ENCODE assay signal across 8 mouse cellular contexts in the genomic region with DNA sequence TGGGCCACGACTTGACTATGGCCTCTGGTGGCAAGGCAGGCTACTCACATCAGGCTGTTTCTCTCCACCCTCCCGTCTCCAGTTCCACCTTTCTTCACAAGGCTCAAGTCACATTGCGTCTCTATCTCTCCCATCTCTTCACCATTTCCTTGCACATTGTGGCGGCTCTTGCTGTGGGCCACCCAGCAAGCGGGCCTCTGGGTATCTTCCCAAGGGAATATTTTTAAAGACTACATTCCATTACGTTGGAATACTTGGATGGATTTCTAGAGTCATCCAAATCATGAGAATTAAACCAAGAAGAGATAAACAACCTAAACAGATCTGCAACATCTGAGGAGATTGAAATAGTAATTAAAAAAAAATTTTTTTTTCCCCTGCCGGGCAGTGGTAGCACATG. TPM values are rescaled to one million over a fixed set of nuclear protein-coding genes. Genes with fewer than 3 reads are reported as not detected.
DNase-seq lines count a peak whose midpoint lies in the region; ATAC-seq and TF ChIP-seq lines count a peak whose summit lies in the region.

TSS of gene Psat1 (minus strand) at position 101 of the 400 bp plus-strand sequence.

- no peak for TF ChIP-seq CTCF in midbrain, postnatal 0 days (IDR thresholded peaks at IDR 0.05)

- no peaks in the 10 kb centered on the region for H3K27me3 ChIP-seq in heart, embryonic 13.5 days (replicated peaks)
- H3K27me3 ChIP-seq in forebrain, embryonic 10.5 days (ENCODE audit: poor library complexity, severe bottlenecking): no peaks in the 10 kb centered on the region
- no peaks in the 10 kb centered on the region for H3K27me3 ChIP-seq in midbrain, postnatal 0 days (ENCODE audit: insufficient read depth, low read length)

- H3K27ac ChIP-seq in heart, embryonic 13.5 days (replicated peaks): no peak within 1 kb of the TSS
- no peak within 1 kb of the TSS for H3K27ac ChIP-seq in ES-E14 (ENCODE audit: insufficient read depth, low read depth, low read length, poor library complexity, severe bottlenecking)
- no peak within 1 kb of the TSS for H3K27ac ChIP-seq in forebrain, embryonic 10.5 days
- H3K27ac ChIP-seq in midbrain, postnatal 0 days (ENCODE audit: low read depth, low read length): no peak within 1 kb of the TSS

- DNase-seq in heart, adult 8-10 months (ENCODE audit: low spot score): no peak
- DNase-seq in ES-E14 (ENCODE audit: low read depth, low spot score): no peak
- no peak for DNase-seq in forebrain, embryonic 10.5 days (ENCODE audit: extremely low spot score, low spot score)
- DNase-seq in layer of hippocampus, postnatal 36 days: no peak
- no peak for DNase-seq in midbrain, postnatal 0 days (ENCODE audit: low spot score)
- DNase-seq in ovary, adult 18-20 months (ENCODE audit: low spot score): no peak
- DNase-seq in right cerebral cortex, postnatal 10 days (ENCODE audit: low spot score in 2 of 2): no peak

- H3K36me3 ChIP-seq in heart, embryonic 13.5 days: no peaks in the 10 kb centered on the region
- H3K36me3 ChIP-seq in ES-E14 (ENCODE audit: control insufficient read depth, insufficient read depth, low read length, poor library complexity, severe bottlenecking): no peaks in the 10 kb centered on the region
- H3K36me3 ChIP-seq in forebrain, embryonic 10.5 days (replicated peaks): no peaks in the 10 kb centered on the region
- H3K36me3 ChIP-seq in midbrain, postnatal 0 days (ENCODE audit: insufficient read depth, low read length): no peaks in the 10 kb centered on the region

- no peaks in the 10 kb centered on the region for H3K9me3 ChIP-seq in heart, embryonic 13.5 days
- no peaks in the 10 kb centered on the region for H3K9me3 ChIP-seq in ES-E14 (ENCODE audit: control insufficient read depth, insufficient read depth, low read depth, low read length)
- H3K9me3 ChIP-seq in forebrain, embryonic 10.5 days: peaks cover 5% of the 10 kb centered on the region; the same call in 1 of the 2 replicates
- no peaks in the 10 kb centered on the region for H3K9me3 ChIP-seq in midbrain, postnatal 0 days (ENCODE audit: low read length)

- no peaks in the 10 kb centered on the region for H3K4me1 ChIP-seq in heart, embryonic 13.5 days
- H3K4me1 ChIP-seq in ES-E14 (ENCODE audit: control insufficient read depth in 2 of 2, insufficient read depth in 2 of 2, low read length in 2 of 2, poor library complexity in 1 of 2): peaks cover 8 to 11% of the 10 kb centered on the region in 2 experiments; a peak in 2 of 4 replicates
- peaks cover 6% of the 10 kb centered on the region for H3K4me1 ChIP-seq in forebrain, embryonic 10.5 days
- no peaks in the 10 kb centered on the region for H3K4me1 ChIP-seq in midbrain, postnatal 0 days (ENCODE audit: insufficient read depth, low read length)

- H3K9ac ChIP-seq in heart, embryonic 13.5 days: no peak within 1 kb of the TSS
- H3K9ac ChIP-seq in ES-E14 (ENCODE audit: insufficient read depth, low read depth, low read length, poor library complexity, severe bottlenecking): peak within 1 kb of the TSS; percentile 46; the same call in 1 of the 2 replicates
- no peak within 1 kb of the TSS for H3K9ac ChIP-seq in midbrain, postnatal 0 days (replicated peaks; ENCODE audit: low read length, poor library complexity, severe bottlenecking)

- 73% methylated on average over 7 of the region's 7 CpGs for WGBS in heart, embryonic 13.5 days
- WGBS in forebrain, embryonic 10.5 days: 88% methylated on average over 7 of the region's 7 CpGs
- 90% methylated on average over 7 of the region's 7 CpGs for WGBS in midbrain, postnatal 0 days

- H3K4me3 ChIP-seq in heart, embryonic 13.5 days: no peak within 1 kb of the TSS
- H3K4me3 ChIP-seq in ES-E14 (ENCODE audit: insufficient read depth in 1 of 2, low read depth in 1 of 2, low read length in 2 of 2, poor library complexity in 1 of 2, severe bottlenecking in 1 of 2): peak within 1 kb of the TSS; percentile 37 to 45; a peak in 3 of 4 replicates
- H3K4me3 ChIP-seq in forebrain, embryonic 10.5 days: no peak within 1 kb of the TSS
- H3K4me3 ChIP-seq in midbrain, postnatal 0 days (ENCODE audit: low read depth, low read length): no peak within 1 kb of the TSS

- in situ Hi-C loops in ES-E14 (cut with MboI; ENCODE audit: low sequenced_read_pairs in 2 of 2, unreplicated experiment in 2 of 2): no loop called here

- ATAC-seq in heart, embryonic 13.5 days (ENCODE audit: extremely low read depth, insufficient number of reproducible peaks, low FRiP score, low TSS enrichment): no peak
- no peak for ATAC-seq in midbrain, postnatal 0 days (ENCODE audit: low FRiP score)

- H3K4me2 ChIP-seq in heart, embryonic 13.5 days: no peak within 1 kb of the TSS
- no peak within 1 kb of the TSS for H3K4me2 ChIP-seq in midbrain, postnatal 0 days (ENCODE audit: low read depth, low read length, poor library complexity, severe bottlenecking)

TF ChIP-seq in ES-E14, 5 proteins besides CTCF, POLR2A, EP300 and RAD21:
- TF ChIP-seq ZC3H11A (IDR thresholded peaks at IDR 0.05; ENCODE audit: borderline replicate concordance, low read depth, low read length) (no peak), CHD2 (IDR thresholded peaks at IDR 0.05; ENCODE audit: low read depth, low read length) (no peak), HCFC1 (IDR thresholded peaks at IDR 0.05; ENCODE audit: borderline replicate concordance, insufficient read depth, low read length) (no peak), MAFK (IDR thresholded peaks at IDR 0.05; ENCODE audit: insufficient read depth, low read depth, low read length) (no peak), ZNF384 (IDR thresholded peaks at IDR 0.05; ENCODE audit: low read depth, low read length) (no peak)

RNA-seq across cellular contexts. Expression of gene Psat1, which starts in this region (rescaled TPM):
- polyA plus RNA-seq in heart, embryonic 13.5 days (2015; fragmentation: Nextera tagmentation; extraction: Ambion mirVana): 60.4 and 65.8 TPM in 2 replicates
- 1 to 10 TPM; 3.1 to 4.8 (median 4.0) TPM for total RNA-seq in heart, adult 8-10 months (2022)
- 183 and 203 TPM in 2 replicates for total RNA-seq in ES-E14 (2012; rRNA removed)
- 143 and 158 TPM in 2 replicates for polyA plus RNA-seq in forebrain, embryonic 10.5 days (2016; fragmentation: Nextera tagmentation; extraction: Ambion mirVana)
- 100 to 1,000 TPM; 105 to 110 TPM for total RNA-seq in layer of hippocampus, postnatal 36 days (2021)
- 97.3 and 106 TPM in 2 replicates for total RNA-seq in midbrain, postnatal 0 days (2014; rRNA removed)
- 68.0 and 76.3 TPM in 2 replicates for polyA plus RNA-seq in midbrain, postnatal 0 days (2015; fragmentation: Nextera tagmentation; extraction: Ambion mirVana)

Comparison
In these comparisons a context has a peak if more than half of its experiments do, and no peak if none do; other contexts are left out.
1. RNA of gene Psat1 (total RNA-seq): 183 to 203 TPM in ES-E14, 105 to 110 TPM in layer of hippocampus, postnatal 36 days and 97.3 to 106 TPM in midbrain, postnatal 0 days; 3.1 to 4.8 TPM in heart, adult 8-10 months; every median in the first group is over 10 times any median in the second.
2. H3K4me3 ChIP-seq: peak in ES-E14 (2 of 2); none in heart, embryonic 13.5 days (single experiment), forebrain, embryonic 10.5 days (single experiment) and midbrain, postnatal 0 days (single experiment).